Mouse (Mus musculus): ENCODE measurements around the gene Rapgef5.

DNA sequence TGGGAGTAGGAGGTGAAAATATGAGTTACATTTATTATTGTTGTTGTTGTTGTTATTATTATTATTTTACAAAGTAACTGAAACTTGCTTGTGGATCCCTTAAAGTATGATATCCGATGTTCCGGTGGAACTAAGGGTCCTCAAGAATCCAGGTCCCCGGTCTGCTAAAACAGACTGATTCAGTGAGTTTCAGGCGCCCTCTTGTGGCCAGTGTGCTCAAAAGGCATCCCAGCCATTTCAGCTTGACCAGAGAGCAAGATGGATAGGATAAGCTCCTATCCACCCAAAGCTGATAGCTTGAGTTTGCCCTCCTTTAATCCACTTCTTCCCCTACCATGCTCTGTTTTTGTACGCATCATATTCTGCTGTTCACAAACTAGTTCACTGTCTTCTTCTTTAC lies 252.8 kb downstream of the Rapgef5 start:
- TF ChIP-seq SIN3A (IDR thresholded peaks at IDR 0.05; ENCODE audit: low read length) = no peak
- peak; percentile 78 to 90 for TF ChIP-seq CTCF (conservative IDR thresholded peaks at IDR 0.05 in 1 of 2, IDR thresholded peaks at IDR 0.05 in 1 of 2; ENCODE audit: low read depth in 2 of 2, low read length in 2 of 2)
- no peak for TF ChIP-seq POLR2A (IDR thresholded peaks at IDR 0.05; ENCODE audit: low read depth, low read length)
- TF ChIP-seq JUND (conservative IDR thresholded peaks at IDR 0.05; ENCODE audit: low read depth, low read length) = no peak
- TF ChIP-seq POLR2AphosphoS2 (IDR thresholded peaks at IDR 0.05; ENCODE audit: low read depth, low read length) = no peak
- no peak for TF ChIP-seq TCF12 (IDR thresholded peaks at IDR 0.05; ENCODE audit: low read depth, low read length)
- TF ChIP-seq ZNF384 (IDR thresholded peaks at IDR 0.05; ENCODE audit: low read depth, low read length) = no peak
- no peak for TF ChIP-seq MYC (IDR thresholded peaks at IDR 0.05; ENCODE audit: low read depth, low read length)
- no peak for TF ChIP-seq EP300 (IDR thresholded peaks at IDR 0.05; ENCODE audit: low read length)
- TF ChIP-seq MAX (IDR thresholded peaks at IDR 0.05; ENCODE audit: low read length) = no peak

Data from CH12.LX (cell line).